ENCODE assay signal across 25 mouse cellular contexts in genomic region chr17:80174146-80174545, GRCm38 (mm10). TPM values are rescaled to one million over a fixed set of nuclear protein-coding genes. Genes with fewer than 3 reads are reported as not detected.
A peak's percentile ranks its signal among the peaks of the same experiment; 100 is the strongest.
DNase-seq lines count a peak whose midpoint lies in the region; ATAC-seq and TF ChIP-seq lines count a peak whose summit lies in the region.
"Had no signal": no experiment of that assay in that cellular context is flagged by ENCODE, and none has a peak within 500 bp of the region (broad histone marks: within the 10 kb centered on the region; RNA-seq: fewer than 3 reads in every experiment).

No protein-coding gene starts in this region.

- 12% methylated on average over 3 of the region's 3 CpGs for WGBS in thymus, adult 2 months
- WGBS in midbrain, embryonic 13.5 days = 88% methylated on average over 3 of the region's 3 CpGs

- peak; percentile 1 for ATAC-seq in CD4-positive, CD25-positive, alpha-beta regulatory T cell, adult 4 months
- peak; percentile 5 for ATAC-seq in inflammation-experienced regulatory T-cells, adult 6 months
- ATAC-seq in midbrain, embryonic 13.5 days = no peak
- ATAC-seq: forebrain, embryonic 15.5 days; intestine, postnatal 0 days; midbrain, embryonic 15.5 days had no signal

- peak overlapping the region; percentile 42 for H3K27ac ChIP-seq in thymus, adult 2 months (ENCODE audit: control insufficient read depth, insufficient read depth, low read length)
- H3K27ac ChIP-seq in midbrain, embryonic 13.5 days = no peak overlapping the region
- H3K27ac ChIP-seq: embryonic facial prominence, embryonic 13.5 days; forebrain, embryonic 15.5 days; hindbrain, embryonic 14.5 days; kidney, postnatal 0 days; layer of hippocampus, adult 2 months; limb, embryonic 15.5 days; liver, embryonic 15.5 days; midbrain, embryonic 15.5 days; stomach, embryonic 15.5 days had no signal

- H3K36me3 ChIP-seq in thymus, adult 2 months (ENCODE audit: control insufficient read depth, insufficient read depth, low read length) = no peaks in the 10 kb centered on the region
- H3K36me3 ChIP-seq in midbrain, embryonic 13.5 days = no peaks in the 10 kb centered on the region
- H3K36me3 ChIP-seq: embryonic facial prominence, embryonic 13.5 days; forebrain, embryonic 15.5 days; limb, embryonic 15.5 days; liver, embryonic 15.5 days; midbrain, embryonic 15.5 days; stomach, embryonic 15.5 days had no signal

- no peaks in the 10 kb centered on the region for H3K9me3 ChIP-seq in midbrain, embryonic 13.5 days
- H3K9me3 ChIP-seq: embryonic facial prominence, embryonic 13.5 days; forebrain, embryonic 15.5 days; limb, embryonic 15.5 days; liver, embryonic 15.5 days; midbrain, embryonic 15.5 days; stomach, embryonic 15.5 days had no signal

- TF ChIP-seq POLR2A in thymus, adult 2 months (IDR thresholded peaks at IDR 0.05; ENCODE audit: control insufficient read depth, extremely low read depth, insufficient read depth, low read length, poor library complexity) = no peak

- no peak overlapping the region for H3K4me3 ChIP-seq in thymus, adult 2 months (ENCODE audit: control insufficient read depth, insufficient read depth, low read length)
- no peak overlapping the region for H3K4me3 ChIP-seq in midbrain, embryonic 13.5 days (replicated peaks)
- H3K4me3 ChIP-seq: embryonic facial prominence, embryonic 13.5 days; forebrain, embryonic 15.5 days; layer of hippocampus, adult 2 months; limb, embryonic 15.5 days; liver, embryonic 15.5 days; midbrain, embryonic 15.5 days; myocyte; stomach, embryonic 15.5 days had no signal

- intact Hi-C loops in left cerebral cortex, postnatal 10 days (cut with DNase I) = no loop called here

- H3K9ac ChIP-seq in midbrain, embryonic 13.5 days (replicated peaks) = no peak overlapping the region
- H3K9ac ChIP-seq: embryonic facial prominence, embryonic 13.5 days; forebrain, embryonic 15.5 days; hindbrain, embryonic 14.5 days; limb, embryonic 15.5 days; liver, embryonic 15.5 days; midbrain, embryonic 15.5 days; stomach, embryonic 15.5 days had no signal

- H3K4me2 ChIP-seq in midbrain, embryonic 13.5 days (replicated peaks) = no peak overlapping the region
- H3K4me2 ChIP-seq: embryonic facial prominence, embryonic 13.5 days; forebrain, embryonic 15.5 days; hindbrain, embryonic 14.5 days; limb, embryonic 15.5 days; liver, embryonic 15.5 days; midbrain, embryonic 15.5 days; stomach, embryonic 15.5 days had no signal

- no peaks in the 10 kb centered on the region for H3K27me3 ChIP-seq in thymus, adult 2 months (ENCODE audit: control insufficient read depth, insufficient read depth, low read length)
- no peaks in the 10 kb centered on the region for H3K27me3 ChIP-seq in midbrain, embryonic 13.5 days
- H3K27me3 ChIP-seq: embryonic facial prominence, embryonic 13.5 days; forebrain, embryonic 15.5 days; limb, embryonic 15.5 days; liver, embryonic 15.5 days; midbrain, embryonic 15.5 days; stomach, embryonic 15.5 days had no signal

- TF ChIP-seq CTCF in thymus, adult 2 months (IDR thresholded peaks at IDR 0.05; ENCODE audit: borderline replicate concordance, control insufficient read depth, extremely low read depth, insufficient read depth, low read length, poor library complexity) = no peak

- H3K4me1 ChIP-seq in thymus, adult 2 months (replicated peaks; ENCODE audit: control insufficient read depth, insufficient read depth, low read length) = peaks cover 30% of the 10 kb centered on the region
- peaks cover 5% of the 10 kb centered on the region for H3K4me1 ChIP-seq in midbrain, embryonic 13.5 days (replicated peaks)
- H3K4me1 ChIP-seq: embryonic facial prominence, embryonic 13.5 days; stomach, embryonic 15.5 days had no signal

- DNase-seq in B cell, adult 2 months = peak; percentile 47
- DNase-seq in thymus, adult 2 months = peak; percentile 31
- DNase-seq in embryo, embryonic 9.5 days (ENCODE audit: extremely low spot score) = no peak
- no peak for DNase-seq in left cerebral cortex, postnatal 10 days (ENCODE audit: extremely low spot score in 1 of 2, low spot score in 2 of 2)
- no peak for DNase-seq in kidney, postnatal 36 days
- DNase-seq: adrenal gland, adult 8-10 months; cerebellum, adult 9-11 months; heart, postnatal 14 days; layer of hippocampus, postnatal 36 days; right cerebral cortex, adult 18-20 months had no signal

RNA-seq across cellular contexts. Expression of gene Srsf7, which starts 33.0 kb away (rescaled TPM):
- 100 to 1,000 TPM; 498 to 562 TPM for polyA plus RNA-seq in CD4-positive, CD25-positive, alpha-beta regulatory T cell, adult 4 months (2017; shearing (Covaris generic))
- polyA plus RNA-seq in inflammation-experienced regulatory T-cells, adult 6 months (2017; shearing (Covaris generic)) = 100 to 1,000 TPM; 539 to 598 (median 556) TPM
- polyA plus RNA-seq in thymus, adult 2 months (2012; rRNA removed) = 131 and 148 TPM in 2 replicates
- 100 to 1,000 TPM; 108 to 120 TPM for total RNA-seq in left cerebral cortex, postnatal 10 days (2021)
- polyA plus RNA-seq in midbrain, embryonic 13.5 days (2015; fragmentation: Nextera tagmentation; extraction: Ambion mirVana) = 565 and 592 TPM in 2 replicates

RNA-seq across cellular contexts. Expression of gene Ttc39d, which starts 33.1 kb away (rescaled TPM):
- not detected for polyA plus RNA-seq in CD4-positive, CD25-positive, alpha-beta regulatory T cell, adult 4 months (2017; shearing (Covaris generic))
- polyA plus RNA-seq in inflammation-experienced regulatory T-cells, adult 6 months (2017; shearing (Covaris generic)) = not detected
- polyA plus RNA-seq in thymus, adult 2 months (2012; rRNA removed) = not detected in 2 replicates
- under 1 TPM; 0.17 to 0.18 TPM for total RNA-seq in left cerebral cortex, postnatal 10 days (2021)
- 0.07 and 0.23 TPM in 2 replicates for polyA plus RNA-seq in midbrain, embryonic 13.5 days (2015; fragmentation: Nextera tagmentation; extraction: Ambion mirVana)
- polyA plus RNA-seq: embryonic facial prominence, embryonic 13.5 days; forebrain, embryonic 15.5 days; intestine, postnatal 0 days; kidney, postnatal 0 days; liver, embryonic 15.5 days; macrophage had no signal

RNA-seq across cellular contexts. Expression of gene Galm, which starts 46.9 kb away (rescaled TPM):
- polyA plus RNA-seq in CD4-positive, CD25-positive, alpha-beta regulatory T cell, adult 4 months (2017; shearing (Covaris generic)) = 10 to 100 TPM; 51.3 to 58.6 TPM
- polyA plus RNA-seq in inflammation-experienced regulatory T-cells, adult 6 months (2017; shearing (Covaris generic)) = 10 to 100 TPM; 36.2 to 50.6 (median 42.1) TPM
- 8.7 and 9.3 TPM in 2 replicates for polyA plus RNA-seq in thymus, adult 2 months (2012; rRNA removed)
- 1 to 10 TPM; 1.7 to 2.4 TPM for total RNA-seq in left cerebral cortex, postnatal 10 days (2021)
- 2.5 and 2.6 TPM in 2 replicates for polyA plus RNA-seq in midbrain, embryonic 13.5 days (2015; fragmentation: Nextera tagmentation; extraction: Ambion mirVana)

RNA-seq across cellular contexts. Expression of gene Gemin6, which starts 50.1 kb away (rescaled TPM):
- 10 to 100 TPM in 1 of 2 experiments, 1 to 10 TPM in 1; 9.6 to 10.2 TPM for polyA plus RNA-seq in CD4-positive, CD25-positive, alpha-beta regulatory T cell, adult 4 months (2017; shearing (Covaris generic))
- 10 to 100 TPM; 12.7 to 17.5 (median 12.8) TPM for polyA plus RNA-seq in inflammation-experienced regulatory T-cells, adult 6 months (2017; shearing (Covaris generic))
- 3.4 and 4.6 TPM in 2 replicates for polyA plus RNA-seq in thymus, adult 2 months (2012; rRNA removed)
- 1 to 10 TPM; 5.8 to 6.6 TPM for total RNA-seq in left cerebral cortex, postnatal 10 days (2021)
- polyA plus RNA-seq in midbrain, embryonic 13.5 days (2015; fragmentation: Nextera tagmentation; extraction: Ambion mirVana) = 24.3 and 25.7 TPM in 2 replicates

Comparison
In these comparisons a context has a peak if more than half of its experiments do, and no peak if none do; other contexts are left out.
1. DNase-seq: peak in B cell, adult 2 months (2 of 2) and thymus, adult 2 months (single experiment); none in embryo, embryonic 9.5 days (single experiment), left cerebral cortex, postnatal 10 days (0 of 2) and kidney, postnatal 36 days (0 of 2).